Mouse (Mus musculus): ENCODE results near the gene Nxpe3.

Gene Nxpe3

DNA sequence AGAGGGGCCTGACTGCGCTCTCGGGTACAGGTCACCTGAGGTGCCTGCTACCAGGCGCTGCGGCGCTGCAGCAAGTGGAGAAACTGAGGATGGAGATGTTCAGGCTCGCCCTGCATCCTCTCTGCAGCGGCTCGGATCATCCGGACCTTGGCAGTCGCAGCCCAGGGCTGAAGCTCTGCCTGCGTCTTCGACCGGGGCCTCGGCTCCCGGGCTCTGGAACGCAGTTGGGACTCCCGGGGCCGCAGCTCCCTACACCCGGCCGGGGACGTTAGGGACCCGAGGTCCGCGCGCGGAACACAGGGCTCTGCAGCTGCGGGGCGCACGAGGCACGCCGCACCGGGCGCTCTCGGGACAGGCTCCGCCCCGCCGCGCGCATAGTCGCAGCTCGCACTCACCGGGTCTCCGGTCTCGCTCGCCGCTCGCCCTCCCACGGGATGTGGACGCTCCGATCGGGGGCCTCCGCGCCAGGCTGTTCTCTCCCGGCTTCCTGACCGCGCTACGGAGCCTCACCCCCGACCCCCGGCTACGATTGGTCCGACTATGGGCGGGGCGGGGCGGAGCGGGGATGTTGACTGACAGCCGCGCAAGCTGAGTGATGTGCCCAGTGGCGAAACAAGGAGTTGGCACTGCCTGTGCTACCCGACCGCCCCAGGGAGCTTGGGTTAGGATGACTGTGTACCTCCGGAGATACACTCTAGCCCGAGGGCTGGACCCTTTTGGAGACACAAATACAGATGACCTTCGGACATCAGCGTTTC is at the start of gene Nxpe3:
Gene Nxpe3 (minus strand): TSS at position 393 of the 758 bp plus-strand sequence.
- no peak for DNase-seq (ENCODE audit: extremely low read depth, low read depth, low spot score)

DNA sequence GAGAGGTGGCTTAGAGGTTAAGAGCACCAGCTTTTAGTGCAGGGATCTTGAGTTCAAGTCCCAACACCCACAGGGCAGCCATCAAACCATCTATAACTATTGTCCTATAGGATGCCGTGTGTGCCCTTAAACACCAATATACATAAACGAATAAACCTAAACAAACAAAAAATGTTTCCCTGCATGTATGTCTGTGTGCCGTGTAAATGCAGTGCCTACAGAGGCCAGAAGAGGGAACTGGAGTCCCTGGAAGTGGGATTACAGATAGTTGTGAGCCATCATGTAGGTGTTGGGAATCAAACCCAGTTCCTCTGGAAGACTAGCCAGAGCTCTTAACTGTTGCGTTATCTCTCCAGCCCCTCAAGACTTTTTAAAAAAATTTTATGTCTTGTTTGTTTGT is 45.7 kb upstream of the Nxpe3 start:
- DNase-seq (ENCODE audit: extremely low read depth, low read depth, low spot score): no peak

DNA sequence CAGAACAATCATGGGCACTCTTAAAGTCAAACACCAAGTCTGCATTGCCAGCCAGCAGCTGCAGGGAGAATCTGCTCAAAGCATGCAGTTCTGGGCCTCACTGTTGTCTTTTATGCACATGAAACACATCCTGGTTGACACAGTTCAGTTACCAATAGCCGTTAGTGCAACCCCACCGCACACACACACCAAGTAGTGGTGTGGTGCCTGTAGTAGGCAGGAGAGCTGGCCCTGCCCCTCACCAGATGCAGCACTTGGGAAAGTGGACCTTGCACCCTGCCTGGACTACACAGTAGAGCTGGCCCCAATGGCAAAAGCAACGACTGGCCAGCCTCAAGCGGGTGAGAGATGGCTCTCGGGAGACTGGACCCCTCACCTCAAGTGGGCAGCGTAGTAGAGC is 44.6 kb upstream of the Nxpe3 start:
- no peak for DNase-seq (ENCODE audit: extremely low read depth, low read depth, low spot score)

DNA sequence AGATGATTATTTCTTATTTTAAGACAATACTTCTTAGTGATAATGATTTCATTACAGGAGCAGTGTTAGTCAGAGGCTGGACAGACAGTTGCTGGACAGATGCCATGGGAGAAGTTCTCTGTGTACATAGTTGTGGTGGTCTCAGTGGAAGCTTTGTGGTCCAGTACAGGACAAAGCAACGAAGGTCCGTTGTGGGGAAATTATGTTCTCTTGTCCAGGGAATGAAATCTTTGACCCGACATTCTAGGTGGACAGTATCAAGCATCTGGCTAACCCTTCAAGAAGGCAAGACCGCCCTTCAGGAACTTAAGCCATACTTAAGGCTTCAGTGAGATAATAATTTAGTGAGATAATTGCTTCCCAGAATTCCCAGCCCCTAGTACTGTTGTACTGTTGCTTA is 43.7 kb upstream of the Nxpe3 start:
- DNase-seq (ENCODE audit: extremely low read depth, low read depth, low spot score): no peak

DNA sequence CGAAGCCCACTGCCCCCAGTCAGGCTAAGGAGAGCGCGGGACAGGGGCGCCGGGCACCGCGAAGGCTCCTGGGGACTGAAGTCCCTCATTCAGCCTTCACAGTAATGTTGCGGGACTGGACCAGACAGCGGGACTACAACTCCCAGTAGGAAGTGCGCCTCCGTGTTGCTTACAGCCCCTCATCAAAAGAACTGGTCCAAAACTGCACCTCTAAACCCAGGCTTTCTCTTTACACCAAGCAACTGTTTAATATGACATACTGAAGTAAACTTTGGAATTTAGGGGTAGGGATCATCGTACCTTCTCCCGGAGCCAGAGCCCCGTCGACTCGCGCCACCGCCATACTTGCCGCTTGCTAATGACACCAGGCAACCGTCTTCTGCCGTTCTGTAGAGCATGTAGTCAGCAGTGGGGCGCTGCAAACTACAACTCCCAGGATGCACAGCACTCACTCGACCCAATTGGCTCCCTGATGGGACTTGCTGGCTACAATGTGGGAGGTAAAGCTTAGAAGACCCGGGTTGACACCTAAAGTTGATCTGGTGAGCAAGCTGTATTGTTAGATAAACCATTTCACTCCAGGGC is 39.5 kb upstream of the Nxpe3 start, which contains the start of gene Cep97:
Gene Cep97 (minus strand): TSS at position 403 of the 585 bp plus-strand sequence.
- peak; percentile 66 for DNase-seq (ENCODE audit: extremely low read depth, low read depth, low spot score)

DNA sequence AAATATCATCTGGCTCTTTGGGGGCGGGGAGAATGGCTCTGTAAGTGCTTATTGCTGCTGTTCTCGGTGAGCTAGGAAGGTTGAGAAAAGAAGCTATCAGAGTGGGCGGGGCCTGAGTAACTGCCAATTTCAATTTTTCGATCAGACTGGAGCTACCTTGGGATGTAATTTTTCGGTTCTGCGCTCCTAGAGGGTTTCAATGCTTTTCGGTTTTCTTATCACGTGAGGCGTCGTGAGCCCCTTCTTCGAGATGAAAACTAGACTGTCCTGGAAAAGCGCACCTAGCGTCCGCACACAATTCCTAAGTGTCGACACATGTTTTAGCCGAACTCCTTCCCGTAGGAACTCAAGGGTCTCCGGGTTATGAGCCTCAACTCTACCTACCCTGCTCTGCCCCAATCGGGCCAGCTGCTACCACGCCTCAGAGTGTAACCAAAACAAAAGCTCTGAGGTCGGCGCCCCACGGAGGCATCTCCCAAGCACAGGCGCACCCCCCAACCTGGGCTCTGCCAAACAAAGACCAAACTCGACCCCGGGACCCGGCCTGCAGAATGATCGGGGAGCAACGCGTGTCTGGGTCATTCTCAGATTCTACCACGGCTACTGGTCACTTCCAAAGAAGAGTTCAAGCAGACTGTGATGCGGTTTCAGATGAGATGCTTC is 38.7 kb upstream of the Nxpe3 start:
- no peak for DNase-seq (ENCODE audit: extremely low read depth, low read depth, low spot score)

DNA sequence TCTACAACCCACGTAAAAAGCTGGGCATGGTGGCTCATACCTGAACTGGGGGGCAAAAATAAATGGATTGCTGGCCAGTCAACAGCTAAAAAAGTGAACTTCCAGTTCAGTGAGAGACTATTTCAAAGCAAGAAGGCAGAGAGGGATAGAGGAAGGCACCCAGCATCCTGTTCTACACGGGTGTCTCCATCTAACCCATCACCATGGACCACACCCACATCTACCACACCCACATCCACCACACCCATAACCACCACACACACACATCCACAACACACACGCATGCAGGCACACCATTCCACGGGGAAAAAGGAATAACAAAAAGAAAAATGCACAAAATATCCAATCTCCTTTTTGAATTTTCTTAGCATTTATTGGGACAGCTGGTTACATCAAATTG is 28.9 kb upstream of the Nxpe3 start:
- DNase-seq (ENCODE audit: extremely low read depth, low read depth, low spot score): no peak

DNA sequence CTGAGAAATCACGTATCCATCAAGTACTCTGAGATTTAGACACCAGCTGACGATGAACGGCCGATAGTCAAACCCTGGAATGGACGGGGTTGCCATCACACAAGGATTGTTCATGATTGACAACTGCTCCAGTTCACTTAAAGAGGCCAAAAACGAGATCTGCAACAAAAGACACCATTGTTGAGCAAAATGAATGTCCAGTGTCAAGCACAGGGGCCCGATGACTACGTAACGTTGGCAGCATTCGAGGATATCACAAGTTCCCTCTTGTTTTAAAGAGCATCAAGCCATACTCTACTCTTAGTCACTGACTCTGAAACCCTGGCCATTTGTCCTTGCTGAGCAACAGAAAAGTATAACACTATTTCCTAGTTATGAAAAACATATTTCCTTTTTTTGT is 27.0 kb upstream of the Nxpe3 start:
- no peak for DNase-seq (ENCODE audit: extremely low read depth, low read depth, low spot score)

DNA sequence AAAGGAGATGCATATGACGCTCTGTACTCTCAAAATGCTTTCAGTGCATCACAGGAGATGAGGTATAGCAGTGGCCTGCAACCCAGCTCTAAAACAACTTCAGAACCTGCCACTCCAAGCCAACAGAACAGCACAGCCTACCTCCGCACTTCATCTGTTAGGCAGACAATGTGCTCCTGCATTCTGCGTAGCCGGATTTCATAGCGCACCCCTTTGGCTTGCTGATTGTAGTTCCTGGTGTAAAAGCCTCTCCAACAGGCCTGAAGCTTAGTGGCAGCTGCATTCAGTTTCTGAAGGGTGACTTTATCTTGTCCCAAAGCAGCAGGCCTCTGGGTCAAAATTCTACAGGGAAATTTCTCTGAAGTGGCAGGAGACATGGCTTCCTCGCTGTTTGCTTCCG is 19.6 kb upstream of the Nxpe3 start:
- no peak for DNase-seq (ENCODE audit: extremely low read depth, low read depth, low spot score)

DNA sequence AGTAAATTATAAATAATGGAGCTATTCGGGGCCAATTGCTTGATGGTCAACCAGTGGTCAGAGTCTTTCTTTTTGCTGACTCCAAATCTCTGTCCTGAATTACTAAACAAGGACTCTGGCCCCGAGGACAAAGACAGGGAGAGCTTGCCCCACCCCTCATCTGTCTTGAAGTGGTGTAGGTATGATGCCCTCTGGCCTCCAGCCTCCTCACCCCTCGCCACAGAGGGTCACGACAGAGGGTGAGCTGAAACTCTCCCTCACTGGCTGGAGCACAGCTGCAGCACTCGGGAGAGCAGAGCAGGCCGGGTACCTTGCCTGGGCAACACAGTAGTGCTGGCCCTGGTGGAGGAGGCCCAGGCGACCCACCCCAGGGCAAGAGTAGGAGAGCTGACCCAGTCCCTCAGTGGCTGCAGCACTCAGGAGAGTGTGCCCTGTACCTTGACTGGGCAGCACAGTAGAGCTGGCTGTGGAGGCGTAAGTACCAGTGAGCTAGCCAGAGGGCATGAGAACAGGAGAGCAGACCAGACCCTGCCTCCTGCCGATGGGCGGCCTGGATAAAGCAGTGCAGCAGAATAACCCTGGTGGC is 15.2 kb upstream of the Nxpe3 start:
- DNase-seq (ENCODE audit: extremely low read depth, low read depth, low spot score): no peak

DNA sequence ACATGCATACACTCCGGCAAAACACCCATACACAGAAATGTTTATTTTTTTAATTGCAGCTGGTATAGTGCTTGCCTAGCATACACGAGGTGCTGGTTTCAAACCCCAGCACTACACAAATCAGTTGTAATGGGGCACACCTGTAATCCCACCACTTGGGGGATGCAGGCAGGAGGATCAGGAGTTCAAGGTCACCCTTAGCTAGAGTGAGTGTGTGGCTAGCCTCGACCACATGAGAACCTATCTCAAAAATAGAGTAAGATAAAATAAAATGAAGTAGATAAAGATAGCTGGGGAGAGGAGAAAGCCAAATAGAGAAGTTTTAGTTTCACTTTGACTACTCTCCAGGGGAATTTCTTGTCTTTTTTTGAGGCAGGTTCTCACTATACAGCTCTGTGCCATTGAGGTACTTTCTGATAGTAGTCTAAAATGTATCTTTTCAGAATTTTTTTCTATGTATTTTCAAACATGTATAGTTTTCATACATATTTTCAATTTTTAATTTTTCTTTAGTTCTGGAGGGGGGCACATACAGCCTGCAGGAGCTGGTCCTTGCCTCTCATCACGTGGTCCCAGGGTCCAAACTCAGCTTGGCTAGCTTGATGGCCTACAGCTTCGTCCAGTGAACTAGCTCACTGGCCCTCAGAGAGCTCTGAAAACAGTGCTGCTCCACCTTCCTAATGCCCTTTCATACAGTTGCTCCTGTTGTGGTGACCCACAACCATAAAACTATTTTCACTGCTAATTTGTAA is 12.0 kb upstream of the Nxpe3 start:
- DNase-seq (ENCODE audit: extremely low read depth, low read depth, low spot score): no peak

DNA sequence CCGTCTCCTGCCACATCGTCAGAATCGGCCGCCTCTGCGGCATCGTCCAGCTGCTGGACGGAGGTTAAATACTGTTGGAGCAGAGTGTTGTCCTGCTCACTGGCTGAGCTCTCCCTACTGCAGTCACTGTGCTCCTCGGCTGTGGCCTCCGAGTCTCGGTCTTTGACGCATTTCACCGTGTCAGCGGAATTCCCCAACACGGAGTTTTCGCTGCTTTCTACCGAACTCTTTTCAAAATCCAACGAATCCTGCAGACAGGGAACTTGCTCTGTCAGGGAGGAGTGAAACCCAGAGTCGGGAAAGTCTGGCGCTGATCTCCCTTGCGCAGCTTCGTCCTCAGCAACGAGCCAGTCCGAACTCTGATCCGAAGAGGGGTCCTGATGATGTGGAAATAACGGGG is 10.3 kb upstream of the Nxpe3 start:
- no peak for DNase-seq (ENCODE audit: extremely low read depth, low read depth, low spot score)

DNA sequence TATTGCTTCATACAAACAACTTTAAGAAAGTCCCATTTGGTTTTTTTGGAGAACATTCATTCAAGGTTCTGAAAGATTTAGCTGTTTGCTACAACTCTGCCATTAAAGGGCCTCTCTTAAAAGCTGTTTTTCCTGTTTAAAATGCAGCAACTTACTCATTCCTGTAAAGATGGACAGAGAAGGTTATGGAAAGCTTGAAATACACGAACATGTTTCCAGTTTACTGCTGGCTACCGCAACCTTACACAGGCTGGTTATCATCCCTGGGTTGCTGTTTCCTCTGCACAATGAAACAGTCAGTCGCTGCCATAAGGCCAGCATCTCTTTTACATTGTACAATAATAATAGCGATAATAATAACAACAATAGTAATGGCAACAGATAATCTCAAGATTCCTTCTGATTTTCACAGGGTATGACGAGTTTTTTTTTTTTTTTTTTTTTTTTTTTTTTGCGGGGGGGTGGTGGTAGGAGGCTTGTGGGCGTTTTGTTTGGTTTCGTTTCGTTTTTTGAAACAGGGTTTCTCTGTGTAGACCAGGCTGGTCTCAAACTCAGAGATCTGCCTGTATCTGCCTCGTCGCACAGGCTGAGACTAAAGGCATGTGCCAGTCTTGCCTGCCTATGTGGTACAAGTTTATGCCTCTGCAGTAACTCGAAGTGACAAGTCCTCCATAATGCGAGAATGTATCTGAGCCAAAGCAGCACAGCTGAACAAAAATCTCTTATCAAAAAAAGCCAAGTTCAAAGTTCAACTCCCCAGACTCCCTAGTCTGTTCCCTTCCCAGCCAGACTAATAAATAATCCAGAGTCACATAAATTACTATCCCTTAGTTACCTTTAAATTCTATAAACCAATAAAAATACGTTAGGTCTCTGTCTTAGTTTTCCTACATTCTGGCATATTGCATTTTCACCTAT is 7.0 kb upstream of the Nxpe3 start:
- DNase-seq (ENCODE audit: extremely low read depth, low read depth, low spot score): no peak

DNA sequence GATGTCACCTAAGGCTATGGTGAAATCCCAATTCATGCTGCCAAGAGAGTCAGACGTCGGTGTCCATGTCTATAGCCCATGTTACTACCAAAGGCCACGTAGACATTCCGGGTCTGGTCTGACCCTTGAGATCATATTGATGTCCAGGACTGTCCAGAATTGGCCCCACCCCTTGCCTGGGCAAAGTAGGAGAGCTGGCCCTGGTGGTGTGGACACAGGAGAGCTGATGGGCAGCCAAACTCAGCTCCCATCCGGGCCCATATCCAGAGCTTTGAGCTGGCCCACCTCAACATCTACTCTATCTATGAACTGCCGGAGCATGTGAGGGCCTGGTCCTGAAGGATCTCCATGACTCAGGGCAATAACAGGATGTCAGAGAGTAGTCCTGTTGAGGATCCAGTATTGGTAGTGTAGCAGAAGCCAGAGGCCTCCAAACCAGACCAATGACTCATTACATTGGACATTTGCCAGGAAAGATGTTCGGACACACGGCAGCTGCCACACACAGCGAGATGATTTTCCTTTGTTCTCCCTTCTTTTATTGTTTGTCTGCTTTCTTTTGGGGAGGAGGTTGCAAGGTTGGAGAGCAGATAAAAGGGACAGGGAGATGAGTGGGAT is 3.4 kb upstream of the Nxpe3 start:
- DNase-seq (ENCODE audit: extremely low read depth, low read depth, low spot score): no peak

DNA sequence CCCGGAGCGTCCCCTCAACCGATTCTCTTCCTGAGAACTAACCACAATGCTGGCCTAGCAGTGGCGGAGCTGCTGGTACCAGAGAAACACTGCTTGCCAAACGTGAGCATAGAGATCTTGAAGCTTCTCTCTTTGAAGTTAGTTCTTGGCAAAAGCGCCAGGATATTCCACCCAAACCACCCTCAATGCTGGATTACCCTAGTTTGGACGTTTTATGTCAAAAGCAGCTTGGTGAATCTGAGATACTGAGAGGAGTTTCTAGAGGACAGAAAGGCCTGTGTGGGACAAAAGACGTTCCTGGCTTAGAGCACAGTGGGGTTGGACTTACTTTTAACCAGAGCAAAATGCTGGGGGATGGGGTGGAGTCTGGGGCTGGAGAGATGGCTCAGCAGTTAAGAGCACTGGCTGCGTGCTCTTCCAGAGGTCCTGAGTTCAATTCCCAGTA is 588 bp upstream of the Nxpe3 start:
- DNase-seq (ENCODE audit: extremely low read depth, low read depth, low spot score): no peak

DNA sequence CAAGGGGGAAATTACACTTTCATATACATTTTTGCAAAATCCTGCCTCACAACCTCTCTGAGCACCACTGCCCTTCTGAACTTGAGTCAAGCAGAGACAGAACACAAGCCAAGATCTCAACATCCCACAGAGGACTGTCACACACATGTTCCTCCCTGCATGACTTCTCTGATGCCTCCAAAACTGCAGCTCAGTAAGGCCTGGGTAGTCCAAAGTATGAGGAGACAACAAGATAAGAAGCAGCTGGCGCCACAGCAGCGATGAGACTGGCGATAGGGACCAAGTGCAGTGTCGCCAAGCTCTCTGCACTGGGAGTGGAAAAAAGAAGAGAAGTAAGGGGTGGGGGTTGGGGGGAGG is 571 bp downstream of the Nxpe3 start:
- no peak for DNase-seq (ENCODE audit: extremely low read depth, low read depth, low spot score)

DNA sequence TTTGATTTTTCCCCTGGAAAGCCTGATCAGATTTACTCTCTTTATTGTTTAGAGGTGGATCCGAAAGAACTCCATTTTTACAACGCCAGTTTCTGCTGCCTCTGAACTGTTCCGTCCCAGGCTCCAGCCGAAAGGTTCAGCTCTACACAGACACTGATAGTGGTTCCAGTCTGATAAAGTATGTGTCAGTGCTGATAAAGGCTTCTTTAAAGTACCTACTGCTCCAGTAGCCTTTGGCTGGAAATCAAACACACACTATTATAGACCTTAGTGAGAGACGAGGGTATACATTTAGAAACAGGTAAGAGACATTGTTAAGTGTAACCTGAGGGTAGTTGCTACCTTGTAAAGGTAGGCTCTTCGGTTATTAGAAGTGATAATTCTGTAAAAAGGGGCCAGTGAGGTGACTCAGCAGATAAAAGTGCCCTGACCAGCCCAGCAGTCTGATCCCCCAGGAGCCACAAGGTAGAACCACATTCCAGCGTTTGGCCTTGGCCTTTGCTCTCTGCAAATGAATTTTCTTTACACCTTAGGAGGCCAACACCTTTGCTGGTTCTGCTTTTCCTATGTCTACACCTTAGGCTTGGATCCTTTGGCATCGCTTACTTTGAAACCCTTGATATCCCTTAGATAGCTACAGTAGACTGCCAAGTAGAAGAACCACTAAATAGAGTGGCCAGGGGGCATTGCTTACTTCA is 1.5 kb downstream of the Nxpe3 start:
- no peak for DNase-seq (ENCODE audit: extremely low read depth, low read depth, low spot score)

DNA sequence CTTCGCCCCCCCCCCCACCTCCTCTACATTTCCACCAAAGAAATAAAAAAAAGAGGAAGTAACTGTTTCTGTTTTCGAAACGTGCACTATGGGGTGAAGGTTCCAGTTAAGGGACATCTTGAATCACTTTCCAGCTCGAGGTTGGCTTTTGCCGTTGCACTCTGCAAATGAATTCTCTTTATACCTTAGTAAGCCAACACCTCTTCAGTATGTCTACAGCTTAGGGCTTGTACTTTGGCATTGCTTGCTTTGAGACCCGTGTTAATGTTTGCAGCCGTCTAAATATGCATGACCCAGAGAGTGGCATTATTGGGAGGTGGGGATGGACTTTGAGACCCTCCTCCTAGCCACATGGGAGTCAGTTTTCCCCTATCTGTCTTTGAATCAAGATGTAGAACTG is 2.6 kb downstream of the Nxpe3 start:
- no peak for DNase-seq (ENCODE audit: extremely low read depth, low read depth, low spot score)

DNA sequence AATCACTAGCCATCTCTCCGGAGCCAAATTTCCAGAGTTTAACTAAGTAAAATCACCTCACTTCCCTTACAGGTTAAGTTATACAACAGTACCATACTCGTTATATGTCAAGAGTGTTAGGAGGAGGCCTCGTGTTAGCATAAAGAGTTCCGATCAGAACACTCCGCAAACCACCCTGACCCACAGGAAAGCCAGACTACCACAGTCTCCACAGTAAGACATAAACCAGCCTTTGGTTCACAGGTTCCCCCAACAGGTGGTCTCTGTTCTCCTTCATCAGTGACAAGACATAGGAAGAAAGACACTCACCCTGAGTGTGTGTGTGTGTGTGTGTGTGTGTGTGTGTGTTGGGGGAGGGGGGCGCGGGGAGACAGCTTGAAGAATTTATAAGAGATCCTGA is 3.7 kb downstream of the Nxpe3 start:
- DNase-seq (ENCODE audit: extremely low read depth, low read depth, low spot score): no peak
